Mouse (Mus musculus): ENCODE results near the gene Abtb2. TPM values are rescaled to one million over a fixed set of nuclear protein-coding genes. Genes with fewer than 3 reads are reported as not detected.
A peak's percentile ranks its signal among the peaks of the same experiment; 100 is the strongest.

Abtb2 gene
- polyA plus RNA-seq, 1 experiment from 2014 or later, result 2.1 TPM

DNA sequence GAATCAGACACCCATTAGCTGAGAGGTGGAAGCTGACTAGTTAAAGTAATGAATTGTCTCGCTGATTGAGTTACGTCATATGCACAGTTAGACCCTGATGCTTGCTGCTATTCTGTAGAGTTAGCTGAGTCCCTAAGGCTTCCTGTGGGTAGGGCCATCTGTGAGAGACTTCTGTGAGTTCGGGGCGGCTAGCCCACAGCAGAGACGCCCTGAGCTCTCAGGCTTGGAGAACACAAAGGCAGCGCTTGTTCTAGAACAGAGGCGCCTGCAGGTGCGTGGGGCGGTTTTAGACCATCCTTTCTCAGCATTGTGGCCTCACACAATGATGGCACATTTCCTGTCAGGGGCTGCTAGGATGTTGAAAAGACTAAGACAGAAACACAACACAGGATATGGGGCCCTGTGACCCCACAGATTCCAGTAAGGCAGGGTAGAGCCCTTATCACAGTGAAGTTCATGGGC lies 116.2 kb downstream of the Abtb2 start:
- Histone ChIP-seq H3K4me1 (ENCODE audit: insufficient read depth) (peaks cover 24% of the 10 kb centered on the region), H3K27me3 (ENCODE audit: insufficient read depth, low read length) (no peaks in the 10 kb centered on the region), H3K36me3 (replicated peaks; ENCODE audit: insufficient read depth, low read length) (no peaks in the 10 kb centered on the region), H3K9ac (replicated peaks) (no peak overlapping the region), H3K27ac (ENCODE audit: low read depth) (peak overlapping the region; percentile 76), H3K4me2 (ENCODE audit: low read depth, low read length) (peak overlapping the region; percentile 48), H3K4me3 (ENCODE audit: low read depth, low read length) (no peak overlapping the region), H3K9me3 (ENCODE audit: low read length) (no peaks in the 10 kb centered on the region)
- TF ChIP-seq CTCF (IDR thresholded peaks at IDR 0.05; ENCODE audit: low read depth) (no peak), EP300 (IDR thresholded peaks at IDR 0.05; ENCODE audit: low read depth) (no peak)
- peak; percentile 62 for ATAC-seq
- WGBS (ENCODE audit: insufficient replicate concordance), result 33% methylated on average over 9 of the region's 9 CpGs
- peak; percentile 35 for DNase-seq

DNA sequence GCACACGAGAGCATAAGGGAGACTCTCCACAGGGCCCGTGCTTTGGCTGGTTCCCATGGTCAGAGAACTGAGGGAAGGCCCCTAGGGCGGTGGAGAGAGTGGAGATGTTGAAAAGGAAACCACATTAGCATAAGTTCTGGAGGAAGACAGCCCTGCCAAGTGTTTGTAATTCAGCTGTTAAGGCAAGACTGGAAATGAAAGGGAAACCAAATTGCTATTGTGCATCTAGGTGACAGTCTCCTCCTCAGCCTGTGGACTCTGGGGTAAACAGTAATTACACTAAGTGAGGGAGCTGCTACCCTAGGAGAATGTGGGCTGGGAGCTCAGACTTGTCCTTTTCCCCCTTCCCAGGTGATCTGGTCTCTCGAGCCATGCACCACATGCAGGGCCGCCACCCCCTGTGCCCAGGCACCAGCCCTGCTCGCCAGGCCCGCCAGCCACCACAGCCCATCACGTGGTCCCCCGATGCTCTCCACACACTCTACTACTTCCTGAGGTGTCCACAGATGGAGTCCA lies 116.9 kb downstream of the Abtb2 start:
- ATAC-seq (peak; percentile 22; the same call in 1 of the 2 replicates), DNase-seq (no peak)
- H3K27ac ChIP-seq (ENCODE audit: low read depth), result peak overlapping the region; percentile 76
- no peak for TF ChIP-seq EP300 (IDR thresholded peaks at IDR 0.05; ENCODE audit: low read depth)
- TF ChIP-seq CTCF (IDR thresholded peaks at IDR 0.05; ENCODE audit: low read depth), result no peak
- no peak overlapping the region for H3K4me3 ChIP-seq (ENCODE audit: low read depth, low read length)
- no peaks in the 10 kb centered on the region for H3K36me3 ChIP-seq (replicated peaks; ENCODE audit: insufficient read depth, low read length)
- peak overlapping the region; percentile 48 for H3K4me2 ChIP-seq (ENCODE audit: low read depth, low read length)
- peaks cover 24% of the 10 kb centered on the region for H3K4me1 ChIP-seq (ENCODE audit: insufficient read depth)
- 0 out of 2 replicates have a peak overlapping the region, but pooled peaks have one; percentile 30 for H3K9ac ChIP-seq (replicated peaks)
- 54% methylated on average over 9 of the region's 9 CpGs for WGBS (ENCODE audit: insufficient replicate concordance)
- no peaks in the 10 kb centered on the region for H3K27me3 ChIP-seq (ENCODE audit: insufficient read depth, low read length)
- H3K9me3 ChIP-seq (ENCODE audit: low read length), result no peaks in the 10 kb centered on the region

DNA sequence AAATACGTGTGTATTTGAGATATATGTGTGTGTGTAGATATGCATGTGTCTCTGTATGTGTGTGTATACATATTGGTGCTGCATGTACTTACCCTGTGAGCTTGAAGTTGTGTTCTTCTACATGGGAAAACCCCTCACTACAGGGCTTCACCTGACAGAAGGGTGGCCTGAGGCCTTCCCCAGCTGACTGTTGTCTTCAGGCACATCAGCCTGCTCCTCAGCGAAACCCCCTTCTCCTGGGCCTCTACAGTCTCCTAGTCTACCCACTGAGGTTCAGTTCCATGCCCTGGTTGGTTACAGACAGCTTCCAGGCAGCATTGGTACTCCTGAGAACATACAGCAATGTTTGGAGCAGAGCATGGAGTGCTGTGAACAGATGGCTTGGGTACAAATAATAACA lies 118.3 kb downstream of the Abtb2 start:
- no peak overlapping the region for H3K27ac ChIP-seq (ENCODE audit: low read depth)

DNA sequence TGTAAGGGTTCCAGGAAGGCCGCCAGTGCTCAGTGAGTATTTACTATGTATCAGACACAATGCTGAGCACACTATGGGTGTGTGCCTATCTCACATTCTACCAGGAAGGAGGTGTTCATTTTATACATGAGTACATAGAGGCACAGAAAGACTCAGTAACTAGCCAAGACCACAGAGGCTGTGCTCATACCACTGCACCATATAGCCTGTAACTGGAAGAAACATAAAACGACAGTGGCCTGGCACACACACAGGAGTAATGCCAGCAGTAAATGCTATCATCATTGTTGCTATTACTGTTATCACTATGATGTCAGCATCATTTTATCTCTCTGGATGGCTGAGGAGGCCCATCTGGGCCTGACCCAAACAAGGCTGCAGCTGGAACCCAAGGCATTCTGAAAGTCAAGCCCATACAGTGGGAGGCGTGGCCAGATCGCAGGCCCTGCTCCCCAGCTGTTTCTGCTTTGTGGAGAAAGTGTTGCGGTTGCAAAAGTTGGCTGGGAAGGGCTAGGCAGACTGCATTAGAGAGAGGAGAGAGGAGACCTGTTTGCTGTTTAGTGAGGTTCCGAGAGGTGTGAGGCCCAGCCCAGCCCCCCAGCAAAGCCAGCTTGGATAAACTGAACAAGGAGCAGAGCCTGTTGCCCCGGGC lies 118.9 kb downstream of the Abtb2 start:
- TF ChIP-seq CTCF (IDR thresholded peaks at IDR 0.05; ENCODE audit: low read depth), result no peak
- no peak for TF ChIP-seq EP300 (IDR thresholded peaks at IDR 0.05; ENCODE audit: low read depth)
- WGBS (ENCODE audit: insufficient replicate concordance), result 53% methylated on average over 7 of the region's 7 CpGs
- H3K27ac ChIP-seq (ENCODE audit: low read depth), result no peak overlapping the region
- H3K9ac ChIP-seq (replicated peaks), result no peak overlapping the region
- no peaks in the 10 kb centered on the region for H3K9me3 ChIP-seq (ENCODE audit: low read length)
- H3K27me3 ChIP-seq (ENCODE audit: insufficient read depth, low read length), result no peaks in the 10 kb centered on the region
- no peaks in the 10 kb centered on the region for H3K36me3 ChIP-seq (replicated peaks; ENCODE audit: insufficient read depth, low read length)
- H3K4me1 ChIP-seq (ENCODE audit: insufficient read depth), result peaks cover 24% of the 10 kb centered on the region
- no peak overlapping the region for H3K4me2 ChIP-seq (ENCODE audit: low read depth, low read length)
- DNase-seq (no peak), ATAC-seq (no peak; the same call in 1 of the 2 replicates)
- no peak overlapping the region for H3K4me3 ChIP-seq (ENCODE audit: low read depth, low read length)

More for the DNA sequence above, 118.3 kb downstream of the Abtb2 start:
- H3K9ac ChIP-seq (replicated peaks), result no peak overlapping the region
- H3K4me2 ChIP-seq (ENCODE audit: low read depth, low read length), result no peak overlapping the region
- WGBS (ENCODE audit: insufficient replicate concordance), result 80% methylated on average over 2 of the region's 2 CpGs
- TF ChIP-seq CTCF (IDR thresholded peaks at IDR 0.05; ENCODE audit: low read depth), result no peak
- no peak for TF ChIP-seq EP300 (IDR thresholded peaks at IDR 0.05; ENCODE audit: low read depth)
- no peaks in the 10 kb centered on the region for H3K36me3 ChIP-seq (replicated peaks; ENCODE audit: insufficient read depth, low read length)
- no peaks in the 10 kb centered on the region for H3K9me3 ChIP-seq (ENCODE audit: low read length)
- no peak for DNase-seq
- no peaks in the 10 kb centered on the region for H3K27me3 ChIP-seq (ENCODE audit: insufficient read depth, low read length)
- H3K4me1 ChIP-seq (ENCODE audit: insufficient read depth), result peaks cover 24% of the 10 kb centered on the region
- no peak for ATAC-seq
- H3K4me3 ChIP-seq (ENCODE audit: low read depth, low read length), result no peak overlapping the region

DNA sequence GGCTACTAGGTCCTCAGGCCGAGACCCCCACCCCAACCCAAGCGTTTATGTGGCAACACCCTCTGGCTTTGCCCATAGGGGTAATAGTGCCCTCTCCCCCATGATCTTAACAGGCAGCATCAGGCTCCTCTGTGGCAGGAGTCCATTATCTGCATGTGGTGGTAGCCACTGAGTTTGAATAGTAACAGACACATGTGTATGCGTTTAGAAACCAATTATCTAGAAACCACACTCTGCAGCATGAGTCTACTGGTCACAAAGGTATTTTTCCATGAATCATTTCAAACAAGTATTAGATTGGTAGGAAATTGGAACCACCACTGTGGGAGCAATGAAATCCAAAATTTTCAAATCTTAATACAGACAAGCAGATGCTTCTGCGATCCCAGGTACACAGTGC lies 119.5 kb downstream of the Abtb2 start:
- Histone ChIP-seq H3K9me3 (ENCODE audit: low read length) (no peaks in the 10 kb centered on the region), H3K36me3 (replicated peaks; ENCODE audit: insufficient read depth, low read length) (no peaks in the 10 kb centered on the region), H3K4me3 (ENCODE audit: low read depth, low read length) (no peak overlapping the region), H3K4me1 (ENCODE audit: insufficient read depth) (peaks cover 25% of the 10 kb centered on the region), H3K27me3 (ENCODE audit: insufficient read depth, low read length) (no peaks in the 10 kb centered on the region), H3K27ac (ENCODE audit: low read depth) (no peak overlapping the region), H3K9ac (replicated peaks) (no peak overlapping the region), H3K4me2 (ENCODE audit: low read depth, low read length) (no peak overlapping the region)
- 72% methylated on average over 4 of the region's 4 CpGs for WGBS (ENCODE audit: insufficient replicate concordance)
- no peak for DNase-seq
- no peak for TF ChIP-seq EP300 (IDR thresholded peaks at IDR 0.05; ENCODE audit: low read depth)
- no peak for TF ChIP-seq CTCF (IDR thresholded peaks at IDR 0.05; ENCODE audit: low read depth)
- ATAC-seq, result no peak

DNA sequence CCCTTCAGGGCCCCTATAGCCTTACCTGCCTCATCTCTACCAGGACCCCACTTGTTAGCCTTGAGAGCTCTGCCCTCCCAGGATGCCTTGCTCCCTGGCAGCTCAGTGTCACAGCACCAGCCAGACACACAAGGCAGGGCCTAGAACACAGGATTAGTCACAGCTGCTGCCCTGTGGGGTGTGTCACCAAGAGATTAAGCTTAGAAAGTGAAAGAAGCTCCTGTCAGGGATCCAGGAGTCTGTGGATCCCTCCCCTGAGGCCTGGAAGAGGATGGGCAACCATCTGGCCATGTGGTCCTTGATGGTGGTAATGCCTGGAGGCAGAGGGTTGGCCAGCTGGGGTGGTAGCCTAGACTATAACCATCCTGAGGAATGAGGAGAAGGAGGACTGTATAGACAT lies 121.0 kb downstream of the Abtb2 start:
- Histone ChIP-seq H3K27me3 (ENCODE audit: insufficient read depth, low read length) (no peaks in the 10 kb centered on the region), H3K36me3 (replicated peaks; ENCODE audit: insufficient read depth, low read length) (no peaks in the 10 kb centered on the region), H3K4me3 (ENCODE audit: low read depth, low read length) (no peak overlapping the region), H3K4me2 (ENCODE audit: low read depth, low read length) (no peak overlapping the region), H3K9me3 (ENCODE audit: low read length) (no peaks in the 10 kb centered on the region), H3K4me1 (ENCODE audit: insufficient read depth) (peaks cover 24% of the 10 kb centered on the region), H3K9ac (replicated peaks) (no peak overlapping the region), H3K27ac (ENCODE audit: low read depth) (no peak overlapping the region)
- no peak for TF ChIP-seq EP300 (IDR thresholded peaks at IDR 0.05; ENCODE audit: low read depth)
- no peak for TF ChIP-seq CTCF (IDR thresholded peaks at IDR 0.05; ENCODE audit: low read depth)
- ATAC-seq (no peak), DNase-seq (no peak)
